Mouse (Mus musculus) layer of hippocampus, postnatal 25 days (tissue): ENCODE measurements at regions not wholly inside any gene's neighbourhood (a gene's known extent, or its start where the extent isn't known, plus 50 kb on each side); places are given as distances from the start of the nearest gene placed in this dataset.

Source experiments
- DNase-seq, 2 experiments: peaks; one replicate each; pipeline ENCODE4 v3.0.0; 2022; ENCODE audit warnings: mixed read lengths in 2 of 2, low spot score in 1 of 2; ENCODE audit errors: extremely low spot score in 1 of 2

GRCm38 (mm10) chr1:60823006-60823665 is 63.7 kb upstream of the Ctla4 start:
- DNase-seq, result peak; percentile 42 to 65

GRCm38 (mm10) chr1:60824218-60825125 is 62.3 kb upstream of the Ctla4 start:
- DNase-seq, result no peak

GRCm38 (mm10) chr1:60825256-60826186 is 61.3 kb upstream of the Ctla4 start:
- DNase-seq, result no peak

- no peak for DNase-seq
These were observed 59.8 kb upstream of the Ctla4 start for GRCm38 (mm10) chr1:60826981-60827380.

- no peak for DNase-seq
These were observed 58.6 kb upstream of the Ctla4 start for GRCm38 (mm10) chr1:60828152-60828551.

GRCm38 (mm10) chr1:60829849-60830248 is 57.0 kb upstream of the Ctla4 start:
- no peak for DNase-seq

GRCm38 (mm10) chr1:60833668-60834067 is 53.1 kb upstream of the Ctla4 start:
- DNase-seq, result no peak
